Mouse (Mus musculus) midbrain, postnatal 0 days (tissue): Measurements from ENCODE around the gene Pign. TPM values are rescaled to one million over a fixed set of nuclear protein-coding genes. Genes with fewer than 3 reads are reported as not detected.

Experiments used
- ATAC-seq: fragments of 200-750 bp; cut with Nextera tagmentation; 2 replicates; pipeline ENCODE4 v1.8.0; 2017; ENCODE audit warnings: moderate number of reproducible peaks, mild to moderate bottlenecking, moderate TSS enrichment, moderate library complexity; ENCODE audit not compliant: low FRiP score
- DNase-seq: peaks from one replicate; pipeline ENCODE4 v3.0.0-alpha.2; 2015; ENCODE audit warnings: low spot score
- H3K27ac ChIP-seq: fragments of 300-500 bp; sonication (generic); 2 replicates; pipeline ENCODE4 v1.5.1; 2014; ENCODE audit warnings: low read depth, mild to moderate bottlenecking, low read length, mixed read lengths
- H3K27me3 ChIP-seq: fragments of 300-500 bp; sonication (generic); 2 replicates; pipeline ENCODE4 v1.6.1; 2014; ENCODE audit warnings: low read length, control low read depth, mixed read lengths; ENCODE audit not compliant: insufficient read depth
- H3K36me3 ChIP-seq: fragments of 300-500 bp; sonication (generic); 2 replicates; pipeline ENCODE4 v1.6.1; 2014; ENCODE audit warnings: low read length, control low read depth, mixed read lengths; ENCODE audit not compliant: insufficient read depth
- H3K4me1 ChIP-seq: fragments of 300-500 bp; sonication (generic); 2 replicates; pipeline ENCODE4 v1.6.1; 2014; ENCODE audit warnings: mild to moderate bottlenecking, control low read depth, antibody characterized with exemption, low read length, mixed read lengths; ENCODE audit not compliant: insufficient read depth
- H3K4me2 ChIP-seq: fragments of 300-500 bp; sonication (generic); 2 replicates; pipeline ENCODE4 v1.6.1; 2014; ENCODE audit warnings: low read depth, mild to moderate bottlenecking, low read length, mixed read lengths; ENCODE audit not compliant: poor library complexity, severe bottlenecking
- H3K4me3 ChIP-seq: fragments of 300-500 bp; sonication (generic); 2 replicates; pipeline ENCODE4 v1.5.1; 2014; ENCODE audit warnings: low read depth, mild to moderate bottlenecking, low read length, moderate library complexity
- H3K9ac ChIP-seq: fragments of 300-500 bp; sonication (generic); replicated peaks from 2 replicates; pipeline ENCODE4 v1.6.1; 2014; ENCODE audit warnings: mild to moderate bottlenecking, low read length, moderate library complexity, mixed read lengths; ENCODE audit not compliant: poor library complexity, severe bottlenecking
- H3K9me3 ChIP-seq: fragments of 300-500 bp; sonication (generic); 2 replicates; pipeline ENCODE4 v1.6.1; 2016; ENCODE audit warnings: low read length, control low read depth
- CTCF ChIP-seq: IDR thresholded peaks from 2 replicates; pipeline ENCODE4 v1.5.1; 2016; ENCODE audit warnings: antibody characterized with exemption, mild to moderate bottlenecking
- WGBS: fragments of 180-500 bp; shearing (Covaris S2); extraction: QIAGEN DNeasy Blood & Tissue Kit; methylation state at CpG from one replicate; pipeline ENCODE4 v1.1.7; 2014; 5-methylcytosine and 5-hydroxymethylcytosine counted together
- polyA plus RNA-seq: library from polyadenylated mRNA; unstranded; fragments of >200 nt; fragmentation: Nextera tagmentation; extraction: Ambion mirVana; gene quantifications from 2 replicates; pipeline ENCODE4 v1.2.1, GENCODE M21; 2015
- total RNA-seq: library from RNA; depleted of rRNA; stranded (reverse); fragments of >200 nt; gene quantifications from 2 replicates; pipeline ENCODE4 v1.2.3, GENCODE M21; 2014; rRNA removed

Gene Pign
- 32.4 and 33.5 TPM in 2 replicates for total RNA-seq
- polyA plus RNA-seq: 5.8 and 6.7 TPM in 2 replicates

DNA sequence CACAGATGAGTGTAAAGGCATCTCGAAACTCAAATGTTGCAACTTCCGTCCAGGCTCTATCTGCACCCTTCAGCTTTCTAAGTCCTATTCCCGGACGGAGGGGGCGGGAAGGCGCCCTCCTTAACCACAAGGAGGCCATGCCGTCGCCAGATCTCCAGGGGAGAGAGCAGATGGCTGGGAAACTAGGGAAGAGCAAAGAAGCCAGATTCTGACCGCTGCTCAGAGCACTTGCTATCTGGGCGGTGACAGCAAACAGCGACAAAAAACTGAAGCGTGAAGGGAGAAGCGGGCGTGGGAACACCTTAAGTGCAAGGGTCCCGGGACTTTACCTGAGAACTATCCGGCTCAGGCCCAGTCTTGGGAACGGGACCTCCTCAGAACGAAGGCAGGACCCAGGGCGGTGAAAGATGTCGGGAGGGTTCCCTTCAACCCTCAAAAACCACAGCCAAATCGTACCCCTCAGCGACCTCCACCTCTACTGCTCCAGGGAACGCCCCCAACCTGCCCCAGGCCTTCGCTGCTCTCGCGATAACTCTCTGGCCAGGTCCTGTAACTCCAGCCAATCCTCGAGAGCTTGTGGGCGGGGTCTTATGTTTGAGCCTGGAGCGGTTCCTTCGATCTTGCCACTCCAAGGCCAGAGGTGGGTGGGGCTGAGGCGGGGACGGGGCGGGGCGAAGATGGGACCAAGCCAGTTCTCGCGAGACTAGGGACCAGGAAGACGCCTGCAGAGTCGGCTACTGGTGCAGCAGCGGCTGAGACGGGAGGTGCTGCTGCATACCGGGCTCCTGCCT is at the start of gene Pign, which contains the start of gene Relch:
Pign (minus strand) TSS at position 507 of the 791 bp plus-strand sequence.
Relch (plus strand) TSS at position 691 of the 791 bp plus-strand sequence.
- Histone ChIP-seq H3K27me3 (no peaks in the 10 kb centered on the region), H3K36me3 (no peaks in the 10 kb centered on the region), H3K4me1 (peaks cover 10% of the 10 kb centered on the region; the same call in 1 of the 2 replicates), H3K27ac (peak within 1 kb of the TSS; percentile 91), H3K4me2 (peak within 1 kb of the TSS; percentile 91), H3K9me3 (no peaks in the 10 kb centered on the region), H3K9ac (peak within 1 kb of the TSS; percentile 87), H3K4me3 (peak within 1 kb of the TSS; percentile 99)
- peak; percentile 48 for TF ChIP-seq CTCF
- DNase-seq (peak; percentile 100), ATAC-seq (peak; percentile 99)
- under 1% methylated on average over 41 of the region's 41 CpGs for WGBS

DNA sequence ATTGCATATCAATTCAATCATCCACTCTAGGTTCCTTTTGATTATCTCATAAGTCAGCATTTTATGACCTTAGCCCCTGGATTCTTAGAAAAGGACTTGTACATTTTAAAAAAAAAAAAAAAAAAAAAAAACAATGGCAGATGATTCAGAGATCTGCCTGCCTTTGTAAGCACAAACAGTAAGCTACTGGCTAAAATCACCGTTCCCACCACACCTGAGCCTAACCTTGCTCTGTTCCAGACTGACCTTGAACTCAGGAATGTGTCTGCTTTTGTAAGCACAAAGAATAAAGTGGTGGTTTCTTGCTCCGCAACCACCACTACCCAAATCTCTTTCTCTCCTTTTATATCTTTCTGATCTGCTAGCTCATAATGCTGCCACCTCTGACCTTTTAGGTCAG is 49.3 kb upstream of the Pign start:
- no peaks in the 10 kb centered on the region for H3K27me3 ChIP-seq
- ATAC-seq: no peak
- no peaks in the 10 kb centered on the region for H3K9me3 ChIP-seq
- no peak overlapping the region for H3K9ac ChIP-seq
- no peaks in the 10 kb centered on the region for H3K4me1 ChIP-seq
- WGBS: 100% methylated on average over 2 of the region's 2 CpGs
- H3K4me3 ChIP-seq: no peak overlapping the region
- no peak for DNase-seq
- H3K36me3 ChIP-seq: 0 out of 2 replicates have a peak, but pooled peaks cover 8% of the 10 kb centered on the region
- no peak for TF ChIP-seq CTCF
- no peak overlapping the region for H3K27ac ChIP-seq
- no peak overlapping the region for H3K4me2 ChIP-seq

DNA sequence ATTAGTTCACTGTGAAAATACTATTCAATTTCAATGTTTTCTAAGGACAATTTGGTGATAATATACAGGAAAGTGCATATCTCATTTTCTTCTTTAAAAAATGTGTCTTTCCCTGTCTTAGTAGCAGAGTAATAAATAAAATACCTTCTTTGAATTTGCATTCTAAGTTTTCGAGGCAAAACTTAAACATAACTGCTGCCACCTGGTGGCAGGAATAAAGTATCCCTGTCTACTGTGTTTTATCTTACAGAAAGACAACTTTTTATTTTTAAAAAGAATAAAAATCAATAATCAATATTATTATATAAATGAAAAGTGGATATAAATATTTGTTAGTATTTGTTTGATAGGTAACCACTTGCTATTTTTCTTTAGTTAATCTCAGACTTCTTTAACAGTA is 47.8 kb upstream of the Pign start:
- WGBS: 34% methylated on average over 1 of the region's 1 CpGs
- Histone ChIP-seq H3K4me1 (no peaks in the 10 kb centered on the region), H3K27me3 (no peaks in the 10 kb centered on the region), H3K4me2 (no peak overlapping the region), H3K9ac (no peak overlapping the region), H3K36me3 (0 out of 2 replicates have a peak, but pooled peaks cover 8% of the 10 kb centered on the region), H3K9me3 (no peaks in the 10 kb centered on the region), H3K4me3 (no peak overlapping the region), H3K27ac (no peak overlapping the region)
- DNase-seq: peak; percentile 47
- peak; percentile 73 for TF ChIP-seq CTCF
- ATAC-seq: no peak

DNA sequence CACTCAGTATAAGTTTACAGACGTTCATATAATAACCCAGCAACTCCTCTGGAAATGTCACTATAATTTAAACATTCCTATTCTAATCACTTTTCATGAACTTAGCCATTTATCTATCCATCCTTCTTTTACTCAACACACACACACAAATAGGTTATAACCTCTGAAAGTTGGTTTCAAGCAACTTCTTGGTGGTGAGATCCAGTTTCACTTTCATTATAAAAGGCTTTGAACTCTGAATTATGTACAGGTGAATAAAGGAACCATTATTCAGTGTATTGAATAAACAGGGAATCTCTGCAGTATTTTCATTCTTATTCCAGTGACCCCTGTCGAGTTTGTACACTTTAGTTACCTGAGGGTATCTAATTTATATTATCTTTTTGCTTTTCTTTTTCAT is 45.9 kb upstream of the Pign start:
- H3K9me3 ChIP-seq: no peaks in the 10 kb centered on the region
- TF ChIP-seq CTCF: no peak
- no peak overlapping the region for H3K4me2 ChIP-seq
- H3K27ac ChIP-seq: no peak overlapping the region
- DNase-seq (no peak), ATAC-seq (no peak)
- no peak overlapping the region for H3K9ac ChIP-seq
- no peaks in the 10 kb centered on the region for H3K4me1 ChIP-seq
- H3K27me3 ChIP-seq: no peaks in the 10 kb centered on the region
- H3K4me3 ChIP-seq: no peak overlapping the region
- H3K36me3 ChIP-seq: 0 out of 2 replicates have a peak, but pooled peaks cover 8% of the 10 kb centered on the region
- WGBS: 87% methylated on average over 2 of the region's 2 CpGs

DNA sequence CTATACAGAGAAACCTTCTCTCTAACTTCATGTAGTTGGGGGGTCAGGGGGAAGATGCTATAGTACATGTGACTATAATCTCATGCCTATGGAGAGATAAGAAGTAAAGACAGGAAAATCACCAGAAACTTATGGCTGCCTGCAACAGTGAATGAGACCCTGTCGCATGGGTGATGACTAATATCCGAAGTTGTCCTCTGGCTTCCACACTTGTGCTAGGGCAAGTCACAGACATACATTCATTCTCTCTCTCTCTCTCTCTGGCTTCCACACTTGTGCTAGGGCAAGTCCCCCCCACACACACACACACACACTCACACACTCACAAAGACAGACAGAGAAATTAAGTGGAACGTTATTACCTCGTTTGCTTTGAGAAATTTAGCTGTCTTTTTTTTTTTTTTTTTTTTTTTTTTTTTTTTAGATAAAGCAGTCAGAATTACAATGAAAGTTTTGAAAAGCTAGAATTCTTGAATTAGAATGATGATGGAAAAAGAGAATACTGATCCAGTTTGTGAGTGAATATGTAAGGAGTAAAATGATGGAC is 37.6 kb upstream of the Pign start:
- ATAC-seq (no peak), DNase-seq (no peak)
- Histone ChIP-seq H3K4me2 (no peak overlapping the region), H3K4me1 (no peaks in the 10 kb centered on the region), H3K36me3 (0 out of 2 replicates have a peak, but pooled peaks cover 4% of the 10 kb centered on the region), H3K27ac (no peak overlapping the region), H3K9me3 (no peaks in the 10 kb centered on the region), H3K9ac (no peak overlapping the region), H3K4me3 (no peak overlapping the region), H3K27me3 (no peaks in the 10 kb centered on the region)
- WGBS: 95% methylated on average over 4 of the region's 4 CpGs
- no peak for TF ChIP-seq CTCF

DNA sequence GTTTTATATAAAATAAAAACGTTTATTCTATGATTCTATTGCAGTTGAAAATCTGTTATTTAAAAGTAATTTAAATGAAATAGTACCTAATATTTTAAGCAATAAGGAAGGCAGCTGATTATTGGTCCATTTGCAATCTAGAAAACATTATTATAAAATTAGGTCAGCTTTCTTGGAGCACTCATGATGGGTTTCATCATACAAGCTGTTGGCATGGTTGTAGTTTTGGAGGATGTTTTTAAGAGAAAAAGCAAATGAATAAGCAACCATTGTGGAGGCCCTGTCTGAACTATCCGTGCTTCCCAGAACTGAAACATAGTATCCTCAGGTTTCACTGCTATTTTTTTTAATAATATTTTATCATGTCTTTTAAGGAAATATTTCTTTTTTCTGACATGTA is 32.1 kb upstream of the Pign start:
- ATAC-seq (no peak), DNase-seq (no peak)
- Histone ChIP-seq H3K27ac (no peak overlapping the region), H3K4me3 (no peak overlapping the region), H3K36me3 (0 out of 2 replicates have a peak, but pooled peaks cover 4% of the 10 kb centered on the region), H3K4me2 (no peak overlapping the region), H3K9me3 (no peaks in the 10 kb centered on the region), H3K9ac (no peak overlapping the region), H3K4me1 (no peaks in the 10 kb centered on the region), H3K27me3 (no peaks in the 10 kb centered on the region)
- no peak for TF ChIP-seq CTCF
- WGBS: 94% methylated on average over 2 of the region's 2 CpGs
